Mouse (Mus musculus): ENCODE results near the gene Cdc42.
A peak's percentile ranks its signal among the peaks of the same experiment; 100 is the strongest.

Gene Cdc42

DNA sequence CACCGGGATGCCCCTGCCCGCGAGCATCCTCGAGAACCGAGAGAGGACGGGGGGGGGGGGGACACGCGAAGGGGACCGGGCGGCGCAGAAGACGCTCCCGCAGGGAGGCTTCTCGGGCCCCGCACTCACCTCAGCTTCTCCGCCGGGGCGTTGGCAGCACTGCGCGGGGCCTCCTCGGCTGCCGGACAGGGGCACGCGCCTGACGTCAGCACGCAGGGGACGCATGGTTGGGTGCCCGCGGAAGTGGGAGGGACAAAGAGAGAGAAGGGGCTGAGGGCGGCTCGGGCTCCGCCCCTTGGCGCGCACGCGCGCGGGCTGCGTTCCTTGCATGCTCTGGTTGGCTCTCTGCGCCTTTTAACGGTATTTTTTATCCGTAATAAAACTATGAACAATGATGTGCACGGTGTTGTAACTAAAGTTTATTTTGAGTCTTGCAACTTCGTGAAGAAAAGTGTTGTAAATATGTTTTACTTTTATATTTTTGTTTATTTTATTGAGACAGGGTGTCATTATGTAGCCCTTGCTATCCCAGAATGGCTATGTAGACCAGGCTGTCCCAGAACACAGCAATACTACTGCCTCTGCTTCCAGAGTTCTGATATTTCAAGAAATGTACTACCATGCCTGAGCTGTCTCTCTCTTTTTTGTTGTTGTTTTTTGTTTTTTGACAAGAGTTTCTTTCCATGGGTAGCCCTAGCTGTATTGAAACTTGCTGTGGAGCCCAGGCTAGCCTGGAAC is at the start of gene Cdc42:
Gene Cdc42 (minus strand): TSS at position 204 of the 738 bp plus-strand sequence.
- DNase-seq (ENCODE audit: low spot score), result peak; percentile 99

DNA sequence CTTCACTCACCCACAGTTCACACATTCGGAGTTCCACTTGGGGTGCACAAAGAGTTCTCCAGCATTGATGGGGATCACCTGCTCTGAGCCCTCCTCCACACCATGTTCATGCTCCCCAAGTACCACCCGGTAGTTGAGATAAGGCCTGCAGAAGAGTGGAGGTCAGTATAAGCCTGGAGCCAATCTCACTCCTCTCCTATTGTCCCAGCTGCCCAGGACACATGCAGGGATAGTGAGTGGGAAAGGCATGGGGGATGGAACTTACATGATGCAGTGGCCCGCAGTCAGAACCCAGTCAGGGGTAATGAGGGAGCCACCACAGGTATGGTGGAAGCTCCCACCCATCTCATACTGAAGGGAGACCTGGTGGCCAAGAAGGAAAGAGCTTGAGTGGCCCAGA is 48.1 kb upstream of the Cdc42 start:
- no peak for DNase-seq (ENCODE audit: low spot score)

DNA sequence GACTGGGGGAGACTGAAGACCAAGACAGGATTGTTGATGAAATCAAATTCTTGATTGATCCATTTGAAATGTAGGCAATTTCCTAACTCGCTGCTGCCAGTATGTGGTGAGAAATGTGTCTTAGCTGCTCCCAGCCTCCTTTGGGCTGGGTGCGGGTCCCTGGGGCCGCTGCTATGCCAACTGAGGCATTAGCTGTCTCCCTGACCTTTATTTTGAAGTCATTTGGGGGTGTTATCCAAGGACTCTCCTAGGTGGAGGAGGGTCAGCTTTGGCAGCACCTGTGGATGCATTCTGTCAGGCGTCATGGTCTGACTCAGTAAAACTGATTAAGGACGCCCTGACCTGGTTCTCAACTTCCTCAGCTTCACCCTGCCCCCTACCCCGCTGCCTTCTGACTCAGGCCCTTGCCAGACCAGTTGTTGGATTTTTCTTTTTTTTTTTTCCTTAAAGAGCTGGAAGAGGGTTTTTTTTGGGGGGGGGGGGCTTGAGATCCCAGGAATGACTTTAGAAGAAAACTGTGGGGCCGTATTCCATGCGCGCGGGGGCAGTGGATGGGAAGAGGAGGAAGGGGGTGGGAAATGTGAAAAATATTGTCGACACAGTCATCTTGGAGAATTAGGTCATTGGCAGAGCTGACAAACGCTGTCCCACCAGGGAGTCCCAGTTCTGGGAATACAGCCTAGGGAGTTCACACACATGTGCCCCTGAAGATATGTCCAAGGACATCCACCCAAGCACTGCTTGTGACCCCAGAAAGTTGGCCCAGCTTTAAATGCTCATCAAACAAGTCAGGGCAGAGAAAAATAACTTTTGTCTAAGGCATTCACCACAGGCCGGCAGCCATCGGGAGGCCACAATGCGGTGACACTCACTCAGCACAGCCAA is 39.4 kb upstream of the Cdc42 start:
- peak; percentile 78 for DNase-seq (ENCODE audit: low spot score)

DNA sequence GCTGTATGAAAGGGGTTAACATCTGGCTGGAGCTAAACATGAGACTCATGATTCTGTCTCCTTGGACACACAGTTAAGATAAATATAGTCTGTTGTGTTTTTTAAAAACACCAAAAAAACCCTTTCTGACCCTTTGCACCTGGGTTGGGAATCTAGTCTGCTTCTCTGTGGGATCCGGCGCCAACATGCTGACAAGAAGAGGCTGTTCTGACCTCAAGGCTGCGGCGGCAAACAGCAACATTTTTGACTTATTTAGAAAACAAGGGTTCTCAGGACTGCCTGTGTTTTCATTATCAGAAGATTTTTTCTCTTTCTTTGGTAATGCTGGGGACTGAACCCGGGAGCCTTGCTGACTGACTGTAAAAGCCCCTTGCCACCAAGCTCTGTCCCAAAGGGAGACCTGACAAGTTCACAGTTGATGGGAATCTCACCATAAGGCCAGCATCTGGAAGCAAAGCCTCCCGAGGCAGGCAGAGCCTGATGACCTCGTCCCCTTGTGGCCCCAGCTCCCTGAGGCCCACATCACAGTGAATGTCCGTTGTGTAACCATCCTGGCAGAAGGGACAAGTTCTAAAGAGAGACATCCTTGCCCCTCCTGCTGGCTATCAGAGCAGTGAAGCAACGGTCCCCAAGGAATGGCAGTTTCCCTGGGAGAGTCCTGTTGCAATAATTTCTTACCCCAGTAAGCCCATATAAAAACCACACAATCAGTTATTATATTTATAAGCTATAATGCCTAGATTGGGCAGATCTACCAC is 36.0 kb upstream of the Cdc42 start:
- DNase-seq (ENCODE audit: low spot score), result no peak

DNA sequence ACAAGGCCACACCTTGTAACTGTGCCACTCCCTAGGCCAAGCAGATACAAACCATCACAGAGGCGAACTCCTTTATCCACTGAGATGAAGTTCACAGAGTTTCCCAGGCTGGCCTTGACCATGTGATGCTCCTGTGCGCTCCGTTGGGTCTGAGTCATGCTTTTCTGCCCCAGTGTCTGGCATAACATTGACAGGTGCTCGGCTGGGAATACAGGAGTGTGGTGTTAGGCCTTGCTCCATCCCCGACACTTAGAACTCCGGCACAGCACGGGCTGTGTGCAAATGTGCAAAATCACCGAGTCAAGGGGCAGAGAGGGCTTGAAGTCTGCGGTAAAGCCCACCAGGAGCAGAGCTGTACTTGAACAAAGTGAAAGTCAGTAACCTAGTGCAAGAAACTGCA is 35.4 kb upstream of the Cdc42 start:
- DNase-seq (ENCODE audit: low spot score), result no peak

DNA sequence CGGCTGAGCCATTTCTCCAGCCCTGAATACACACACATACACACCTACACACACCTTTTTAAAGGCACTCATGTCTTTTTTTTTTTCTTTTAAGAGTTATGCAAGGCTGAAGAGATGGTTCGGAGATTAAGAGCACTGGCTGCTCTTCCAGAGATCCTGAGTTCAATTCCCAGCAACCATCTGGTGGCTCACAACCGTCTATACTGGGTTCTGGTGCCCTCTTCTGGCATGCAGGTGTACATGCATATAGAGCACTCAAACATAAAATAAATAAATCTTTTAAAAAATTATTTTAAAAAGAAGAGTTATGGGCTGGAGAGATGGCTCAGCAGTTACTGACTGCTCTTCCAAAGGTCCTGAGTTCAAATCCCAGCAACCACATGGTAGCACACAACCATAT is 33.8 kb upstream of the Cdc42 start:
- DNase-seq (ENCODE audit: low spot score), result no peak

DNA sequence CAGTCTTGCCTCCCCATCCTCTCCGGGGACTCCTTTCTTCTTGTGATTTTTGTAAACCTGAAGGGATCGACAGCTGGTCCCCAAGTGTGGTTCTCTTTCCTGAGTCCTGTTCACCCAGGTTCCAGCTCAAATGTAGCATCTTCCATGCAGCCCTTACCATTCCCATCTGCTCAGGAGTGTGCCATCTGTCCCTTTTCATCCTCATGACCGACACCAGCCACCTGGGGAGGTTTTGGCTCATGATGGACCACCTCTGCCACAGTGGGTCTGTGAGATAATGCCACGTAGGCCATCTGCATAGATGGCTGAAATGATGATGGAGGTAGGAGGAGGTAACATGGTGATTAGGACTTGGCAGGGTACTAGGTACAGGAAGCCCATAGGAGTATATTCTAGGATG is 32.7 kb upstream of the Cdc42 start:
- DNase-seq (ENCODE audit: low spot score), result no peak

DNA sequence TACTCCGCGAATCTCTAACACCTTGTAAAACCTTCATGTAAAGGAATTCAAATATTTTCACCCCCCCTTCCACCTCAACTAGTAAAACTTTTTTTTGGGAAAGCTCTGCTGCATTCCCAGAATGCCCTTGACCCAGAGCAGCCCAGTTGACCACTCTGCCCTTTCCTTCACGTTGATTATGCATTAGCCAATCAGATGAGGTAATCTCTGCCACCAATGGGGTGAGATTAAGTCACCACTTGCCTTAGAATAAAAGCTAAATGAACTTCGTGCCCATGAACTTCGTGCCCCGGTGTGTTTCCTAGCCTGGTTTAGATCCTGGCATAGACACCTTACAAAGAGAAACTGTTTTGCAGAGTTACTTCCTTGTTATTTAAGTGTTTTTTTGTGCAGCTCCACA is 31.5 kb upstream of the Cdc42 start:
- DNase-seq (ENCODE audit: low spot score), result no peak

DNA sequence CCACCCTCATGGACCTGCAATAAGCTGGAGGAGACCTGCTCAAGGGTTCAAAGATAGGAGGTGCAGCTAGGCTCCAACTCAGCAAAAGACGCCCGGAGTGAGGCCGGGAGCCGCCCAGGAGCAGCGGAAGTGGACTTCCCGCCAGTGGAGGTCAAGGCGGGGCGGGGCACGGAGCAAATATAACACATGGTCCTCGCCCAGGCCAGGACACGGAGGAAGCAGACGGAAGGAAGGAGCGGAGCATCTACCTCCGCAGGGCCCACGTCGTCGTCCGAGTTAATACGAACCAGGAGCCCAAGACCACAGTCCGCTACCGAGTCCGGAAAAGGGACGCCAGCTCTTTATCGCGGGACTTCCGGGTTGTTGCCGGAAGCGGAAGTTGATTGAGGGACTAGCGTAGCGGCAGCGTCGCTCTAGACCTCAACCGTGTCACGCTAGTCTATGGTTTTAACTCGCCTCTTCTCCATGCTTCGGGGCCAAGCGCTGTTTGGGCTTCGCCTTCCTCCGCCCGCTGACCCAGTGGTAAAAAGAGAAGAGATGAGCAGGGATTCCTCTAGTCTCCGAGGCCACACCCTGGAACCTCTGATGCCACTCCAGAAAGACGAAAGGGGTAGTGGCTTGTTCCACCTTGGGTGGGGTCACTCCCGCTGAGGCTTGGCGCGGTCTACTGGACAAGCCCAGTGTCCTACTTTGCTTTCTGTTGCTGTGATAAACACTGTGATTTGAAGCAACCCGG is 30.7 kb upstream of the Cdc42 start:
- DNase-seq (ENCODE audit: low spot score), result peak; percentile 87

DNA sequence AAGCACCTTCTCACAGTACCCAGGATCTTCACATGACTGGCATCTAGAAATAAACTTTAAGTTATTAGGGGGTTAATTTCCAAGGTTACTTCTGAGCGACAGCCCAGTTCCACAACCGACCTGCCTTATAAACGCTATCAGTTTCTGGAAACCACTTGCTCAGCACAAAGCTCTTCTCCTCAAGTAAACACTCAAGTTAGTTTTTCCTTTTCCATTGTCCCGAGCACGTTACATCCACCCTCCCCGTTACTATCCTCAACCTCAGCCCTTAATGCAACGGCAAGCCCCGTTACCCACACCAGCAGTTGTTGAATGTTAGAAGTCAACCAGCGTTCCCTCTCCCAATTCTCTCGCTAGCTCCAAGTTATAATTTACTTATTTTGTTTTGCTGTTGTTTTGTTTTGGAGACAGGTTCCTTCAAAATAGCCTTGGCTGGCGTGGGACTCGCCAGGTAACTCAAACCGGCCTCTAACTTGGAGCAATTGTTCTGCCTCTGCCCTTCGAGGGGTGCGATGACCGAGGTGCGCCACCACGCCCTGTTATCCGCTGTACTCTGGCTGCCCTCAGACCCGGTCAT is 30.1 kb upstream of the Cdc42 start:
- DNase-seq (ENCODE audit: low spot score), result no peak

DNA sequence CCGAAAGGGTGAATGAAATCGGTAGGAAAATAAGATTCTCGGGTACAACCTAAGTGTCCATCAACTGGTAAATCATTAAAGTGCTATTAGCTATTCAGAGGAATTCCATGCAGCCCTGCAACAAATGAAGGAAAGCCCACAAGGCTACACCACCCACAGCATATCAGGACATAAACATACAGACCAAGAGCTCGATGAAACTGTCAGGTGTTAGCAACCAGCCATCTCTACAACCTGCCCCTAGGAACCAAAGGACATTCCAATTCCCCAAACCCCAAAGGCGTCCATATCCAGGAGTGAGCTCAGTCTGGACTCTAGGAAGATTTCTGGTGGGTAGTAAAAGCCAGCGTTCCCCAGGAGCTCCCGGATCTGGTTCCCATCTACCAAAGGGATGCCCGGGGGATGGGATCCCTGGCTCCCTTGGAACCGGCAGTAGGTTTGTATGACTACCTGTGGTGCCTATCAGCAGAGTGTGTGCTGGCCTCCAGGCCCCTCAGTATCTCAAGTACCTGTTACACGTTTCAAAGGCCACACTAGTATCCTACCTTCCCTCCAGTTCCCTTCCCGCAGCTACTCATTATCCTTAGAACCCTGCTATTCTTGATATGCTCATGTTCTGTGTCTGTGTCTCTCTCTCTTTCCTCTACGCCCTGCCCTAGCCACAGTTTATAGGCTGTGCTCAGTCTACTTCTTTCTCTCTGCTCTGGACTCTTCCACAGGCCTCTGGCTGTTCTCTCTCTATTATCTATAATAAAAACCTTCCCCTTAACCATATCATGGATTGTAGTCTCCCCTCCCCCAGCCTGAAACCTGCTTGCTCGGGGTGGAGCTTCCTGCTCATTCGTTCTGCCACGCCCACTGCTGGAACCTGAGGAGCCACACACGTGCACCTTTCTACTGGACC is 23.4 kb upstream of the Cdc42 start:
- no peak for DNase-seq (ENCODE audit: low spot score)

DNA sequence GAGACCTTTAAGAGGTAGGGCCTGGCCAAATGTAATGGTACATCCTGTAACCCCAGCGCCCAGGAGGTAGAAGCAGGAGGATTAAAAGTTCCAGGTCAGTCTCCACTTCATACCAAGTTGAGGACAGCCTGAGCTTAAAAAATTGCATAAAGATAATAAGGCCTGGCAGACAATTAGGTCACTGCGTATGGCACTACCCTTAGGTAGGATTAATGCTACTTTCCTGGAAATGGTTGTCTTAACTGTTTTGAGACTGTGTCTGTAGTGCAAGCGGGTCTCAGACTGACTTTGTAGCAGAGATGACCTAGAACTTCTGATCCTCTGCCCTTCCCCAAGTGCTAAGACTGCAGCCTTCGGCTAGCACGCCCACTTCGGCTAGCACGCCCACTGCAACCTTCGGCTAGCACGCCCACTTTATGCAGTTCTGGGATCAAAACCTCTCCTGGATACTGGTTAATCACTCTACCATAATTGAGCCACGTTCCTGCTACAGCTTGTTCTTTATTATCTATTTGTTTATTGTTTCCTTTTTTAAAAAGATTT is 22.3 kb upstream of the Cdc42 start:
- no peak for DNase-seq (ENCODE audit: low spot score)

DNA sequence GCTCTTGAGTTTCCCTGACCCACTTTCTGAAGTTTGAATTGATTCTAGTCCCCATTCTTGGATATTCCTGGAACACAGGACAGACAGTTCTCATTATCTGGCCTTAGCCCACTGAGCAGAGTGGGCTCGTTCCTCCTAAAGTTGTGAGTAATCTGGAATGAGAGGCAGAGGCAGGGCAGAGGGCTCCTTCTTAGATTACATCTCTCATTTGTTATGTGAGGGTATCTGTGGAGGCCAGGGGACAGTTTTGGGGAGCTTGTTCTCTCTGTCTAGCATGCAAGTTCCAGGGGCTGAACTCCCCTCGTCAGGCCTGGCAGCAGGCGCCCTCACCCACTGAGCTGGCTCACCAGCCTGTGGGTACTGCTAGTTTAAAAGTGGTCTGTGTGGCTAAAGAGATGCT is 21.6 kb upstream of the Cdc42 start:
- DNase-seq (ENCODE audit: low spot score), result no peak

DNA sequence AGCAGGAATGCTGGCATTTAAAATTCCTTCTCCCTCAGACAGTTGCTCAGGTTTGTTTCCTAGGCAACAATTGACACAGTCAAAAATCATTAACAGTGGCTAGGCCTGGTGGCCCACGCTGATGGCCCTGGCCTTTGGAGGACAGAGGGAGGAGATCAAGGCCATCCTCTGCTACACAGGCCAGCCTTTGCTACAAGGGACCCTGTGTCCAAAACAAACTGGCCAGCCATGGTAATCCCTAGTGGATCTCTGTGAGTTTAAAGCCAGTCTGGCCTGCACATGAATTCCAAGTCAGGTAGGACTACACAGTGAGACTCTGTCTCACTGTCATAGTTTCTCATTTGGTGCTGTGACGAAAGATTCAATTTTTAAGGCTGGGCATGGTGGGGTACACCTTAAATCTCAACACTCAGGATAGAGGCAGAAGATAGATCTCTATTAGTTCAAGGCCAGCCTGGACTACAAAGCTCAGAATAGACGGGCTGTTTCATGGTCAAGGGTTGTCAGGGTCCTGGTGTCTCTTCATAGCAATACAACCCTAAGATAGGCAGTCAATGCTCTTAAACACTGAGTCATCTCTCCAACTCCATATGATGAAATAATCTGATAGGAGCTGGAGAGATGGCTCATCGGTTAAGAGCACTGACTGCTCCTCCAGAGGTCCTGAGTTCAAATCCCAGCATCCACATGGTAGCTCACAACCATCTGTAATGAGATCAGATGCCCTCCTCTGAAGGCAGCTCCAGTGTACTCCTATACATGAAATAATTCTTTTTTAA is 20.2 kb upstream of the Cdc42 start:
- no peak for DNase-seq (ENCODE audit: low spot score)

DNA sequence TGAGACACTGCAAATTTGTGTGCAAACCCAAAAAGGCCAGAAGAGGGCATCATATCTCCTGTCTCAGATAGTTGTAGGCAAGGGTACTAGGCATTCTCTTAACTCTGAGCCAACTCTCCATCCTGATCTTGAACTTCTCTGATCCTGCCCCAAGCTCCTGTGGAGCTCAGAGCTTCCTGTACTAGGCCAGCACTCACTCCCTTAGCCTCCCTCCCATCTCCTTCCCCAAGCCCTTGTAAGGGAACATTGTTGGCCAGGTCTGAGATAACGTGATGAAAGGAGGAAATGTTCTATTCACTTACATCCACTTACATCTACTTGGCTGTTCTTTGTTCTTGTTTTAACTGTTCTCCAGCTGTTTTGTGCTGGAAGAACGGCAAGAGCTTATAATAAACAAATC is 19.3 kb upstream of the Cdc42 start:
- no peak for DNase-seq (ENCODE audit: low spot score)

DNA sequence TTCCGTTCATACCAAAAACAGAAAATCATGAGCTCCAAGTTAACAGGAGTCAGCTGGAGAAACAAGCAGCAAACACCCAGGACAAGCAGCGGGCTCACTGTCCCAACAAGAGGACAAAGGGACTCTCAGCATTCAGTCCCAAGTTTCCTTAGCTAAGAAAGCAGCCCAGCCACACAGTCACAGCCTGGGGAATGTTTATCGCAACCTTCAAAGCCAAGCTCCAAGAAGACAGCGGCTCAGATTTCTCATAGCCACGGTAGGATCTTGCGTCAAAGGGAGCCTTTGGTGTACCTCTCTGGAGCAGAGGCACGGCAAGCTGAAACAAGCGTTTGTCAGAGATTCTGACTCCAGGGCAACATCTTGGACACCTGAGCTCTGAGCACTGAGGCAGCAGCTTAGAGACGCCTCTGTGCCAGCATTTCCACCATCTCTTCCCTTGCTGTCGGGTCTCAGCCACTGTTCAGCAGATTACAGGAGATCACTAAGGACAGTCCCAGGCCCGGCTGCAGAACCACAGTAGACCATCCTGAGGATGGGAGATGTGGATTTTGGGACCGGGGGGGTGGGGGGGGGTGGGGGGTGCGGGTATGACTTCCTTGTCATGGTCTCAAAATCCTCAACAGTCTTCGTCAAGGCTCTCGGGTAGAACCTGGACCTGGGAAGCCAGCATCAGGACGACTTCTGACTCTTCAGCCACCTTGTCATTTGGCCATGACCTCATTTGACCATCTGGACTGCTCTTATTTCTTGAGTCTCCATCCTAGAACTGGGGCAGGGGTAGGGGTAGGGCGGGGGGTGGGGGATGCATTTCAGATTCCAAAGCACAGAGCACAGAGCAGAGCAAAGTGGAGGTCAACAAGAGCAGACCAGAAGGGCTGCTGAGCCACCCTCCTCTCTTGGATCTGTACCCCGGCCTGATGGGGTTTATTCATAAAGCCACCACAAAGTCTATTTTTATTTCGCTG is 18.1 kb upstream of the Cdc42 start:
- DNase-seq (ENCODE audit: low spot score), result no peak

DNA sequence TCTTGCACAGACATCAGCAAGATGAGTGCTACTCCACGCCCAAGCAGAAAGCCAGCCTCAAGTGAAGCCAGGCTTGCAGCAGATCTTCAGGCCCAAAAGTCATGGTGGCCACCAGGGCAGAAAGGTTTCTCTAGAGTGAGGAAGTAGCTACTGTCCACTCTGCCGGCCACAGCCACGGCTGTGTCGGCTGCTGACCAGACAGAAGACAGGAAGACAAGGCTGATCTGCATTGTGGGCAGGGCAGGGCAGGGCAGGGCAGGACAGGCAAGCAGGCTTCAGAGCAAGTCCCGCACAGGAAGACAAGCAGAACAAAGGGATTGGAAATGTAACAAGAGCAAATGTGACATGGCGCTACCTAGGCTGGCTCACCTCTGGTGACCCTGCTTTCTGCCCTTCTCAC is 16.2 kb upstream of the Cdc42 start:
- no peak for DNase-seq (ENCODE audit: low spot score)

Data from urinary bladder, postnatal 14 days (tissue).